In genomic region chr5:137085021-137085420, GRCm38 (mm10) we compare ENCODE assay signal across 30 mouse cellular contexts. TPM values are rescaled to one million over a fixed set of nuclear protein-coding genes. Genes with fewer than 3 reads are reported as not detected.
A peak's percentile ranks its signal among the peaks of the same experiment; 100 is the strongest.
DNase-seq lines count a peak whose midpoint lies in the region; ATAC-seq and TF ChIP-seq lines count a peak whose summit lies in the region.
"Had no signal": no experiment of that assay in that cellular context is flagged by ENCODE, and none has a peak within 500 bp of the region (broad histone marks: within the 10 kb centered on the region; RNA-seq: fewer than 3 reads in every experiment).

No protein-coding gene starts in this region.

- WGBS in stomach, embryonic 15.5 days = 74% methylated on average over 6 of the region's 6 CpGs
- 59% methylated on average over 6 of the region's 6 CpGs for WGBS in stomach, postnatal 0 days
- 11% methylated on average over 6 of the region's 6 CpGs for WGBS in liver, embryonic 15.5 days (ENCODE audit: insufficient replicate concordance)
- 73% methylated on average over 6 of the region's 6 CpGs for WGBS in stomach, embryonic 16.5 days

- peak; percentile 78 for ATAC-seq in stomach, embryonic 15.5 days (ENCODE audit: insufficient read depth, low FRiP score, low read depth)
- ATAC-seq in stomach, postnatal 0 days (ENCODE audit: low FRiP score, low TSS enrichment) = no peak
- ATAC-seq in liver, embryonic 15.5 days (ENCODE audit: insufficient read depth) = peak; percentile 89
- peak; percentile 29; the same call in 1 of the 2 replicates for ATAC-seq in stomach, embryonic 16.5 days (ENCODE audit: insufficient read depth, low FRiP score)
- ATAC-seq: forebrain, embryonic 16.5 days; hindbrain, embryonic 16.5 days; midbrain, embryonic 13.5 days; Patski had no signal

- 0 out of 2 replicates have a peak, but pooled peaks cover under 1% of the 10 kb centered on the region for H3K4me1 ChIP-seq in stomach, embryonic 15.5 days
- H3K4me1 ChIP-seq in stomach, postnatal 0 days (replicated peaks; ENCODE audit: control insufficient read depth, insufficient read depth) = no peaks in the 10 kb centered on the region
- peaks cover 18% of the 10 kb centered on the region for H3K4me1 ChIP-seq in liver, embryonic 15.5 days (replicated peaks)
- H3K4me1 ChIP-seq in stomach, embryonic 16.5 days (ENCODE audit: control insufficient read depth, insufficient read depth, low read length) = peaks cover 1% of the 10 kb centered on the region; the same call in 1 of the 2 replicates
- H3K4me1 ChIP-seq: limb, embryonic 15.5 days; midbrain, embryonic 13.5 days had no signal

- DNase-seq in stomach, postnatal 0 days (ENCODE audit: low spot score) = no peak
- DNase-seq in liver = peak; percentile 86
- DNase-seq in testis, postnatal 10 days (ENCODE audit: low spot score) = no peak
- no peak for DNase-seq in heart, postnatal 25 days (ENCODE audit: low spot score)
- no peak for DNase-seq in T-cell, adult 2 months (ENCODE audit: low spot score)
- DNase-seq: adrenal gland, postnatal 25 days; cerebellum, adult 2 months; cerebellum, postnatal 14 days; heart, postnatal 14 days; kidney, adult 18-20 months; kidney, postnatal 4 days; thymus, postnatal 25 days had no signal

- H3K27ac ChIP-seq in stomach, embryonic 15.5 days = no peak overlapping the region
- no peak overlapping the region for H3K27ac ChIP-seq in stomach, postnatal 0 days (replicated peaks)
- peak overlapping the region; percentile 59 for H3K27ac ChIP-seq in liver, embryonic 15.5 days (replicated peaks)
- no peak overlapping the region for H3K27ac ChIP-seq in stomach, embryonic 16.5 days (ENCODE audit: low read length)
- H3K27ac ChIP-seq: kidney, embryonic 15.5 days; limb, embryonic 10.5 days; limb, embryonic 15.5 days; lung, embryonic 15.5 days; midbrain, embryonic 13.5 days had no signal

- no peak overlapping the region for H3K4me2 ChIP-seq in stomach, embryonic 15.5 days
- no peak overlapping the region for H3K4me2 ChIP-seq in stomach, postnatal 0 days (replicated peaks; ENCODE audit: low read depth)
- H3K4me2 ChIP-seq in liver, embryonic 15.5 days = peak overlapping the region; percentile 15; the same call in 1 of the 2 replicates
- H3K4me2 ChIP-seq in stomach, embryonic 16.5 days (ENCODE audit: low read depth, low read length) = no peak overlapping the region
- H3K4me2 ChIP-seq: kidney, embryonic 15.5 days; limb, embryonic 15.5 days; lung, embryonic 15.5 days; midbrain, embryonic 13.5 days had no signal

- no peak overlapping the region for H3K4me3 ChIP-seq in stomach, embryonic 15.5 days (replicated peaks)
- no peak overlapping the region for H3K4me3 ChIP-seq in stomach, postnatal 0 days (ENCODE audit: low read depth, low read length)
- no peak overlapping the region for H3K4me3 ChIP-seq in liver, embryonic 15.5 days (replicated peaks)
- no peak overlapping the region for H3K4me3 ChIP-seq in stomach, embryonic 16.5 days (replicated peaks; ENCODE audit: low read length)
- H3K4me3 ChIP-seq: erythroblast, embryonic 14.5 days; kidney, embryonic 15.5 days; limb, embryonic 10.5 days; limb, embryonic 15.5 days; lung, embryonic 15.5 days; megakaryocyte, embryonic 14.5 days; midbrain, embryonic 13.5 days had no signal

- no peaks in the 10 kb centered on the region for H3K9me3 ChIP-seq in stomach, embryonic 15.5 days
- H3K9me3 ChIP-seq in stomach, postnatal 0 days (ENCODE audit: control insufficient read depth, low read length) = no peaks in the 10 kb centered on the region
- no peaks in the 10 kb centered on the region for H3K9me3 ChIP-seq in liver, embryonic 15.5 days (replicated peaks)
- H3K9me3 ChIP-seq in stomach, embryonic 16.5 days (replicated peaks; ENCODE audit: control insufficient read depth, low read length) = no peaks in the 10 kb centered on the region
- H3K9me3 ChIP-seq: kidney, embryonic 15.5 days; limb, embryonic 10.5 days; limb, embryonic 15.5 days; lung, embryonic 15.5 days; midbrain, embryonic 13.5 days had no signal

- no peaks in the 10 kb centered on the region for H3K27me3 ChIP-seq in stomach, embryonic 15.5 days (replicated peaks)
- no peaks in the 10 kb centered on the region for H3K27me3 ChIP-seq in stomach, postnatal 0 days (ENCODE audit: control insufficient read depth, insufficient read depth, low read length)
- H3K27me3 ChIP-seq in liver, embryonic 15.5 days = no peaks in the 10 kb centered on the region
- no peaks in the 10 kb centered on the region for H3K27me3 ChIP-seq in stomach, embryonic 16.5 days (ENCODE audit: control insufficient read depth, insufficient read depth, low read length)
- H3K27me3 ChIP-seq: kidney, embryonic 15.5 days; limb, embryonic 15.5 days; lung, embryonic 15.5 days; midbrain, embryonic 13.5 days; Patski had no signal

- H3K9ac ChIP-seq in stomach, embryonic 15.5 days = no peak overlapping the region
- H3K9ac ChIP-seq in stomach, postnatal 0 days (ENCODE audit: low read length) = no peak overlapping the region
- H3K9ac ChIP-seq in liver, embryonic 15.5 days = no peak overlapping the region
- no peak overlapping the region for H3K9ac ChIP-seq in stomach, embryonic 16.5 days (ENCODE audit: low read length)
- H3K9ac ChIP-seq: kidney, embryonic 15.5 days; limb, embryonic 15.5 days; lung, embryonic 15.5 days; midbrain, embryonic 13.5 days had no signal

- TF ChIP-seq CTCF in stomach, postnatal 0 days (IDR thresholded peaks at IDR 0.05; ENCODE audit: low read depth) = no peak

- TF ChIP-seq EP300 in stomach, postnatal 0 days (optimal IDR thresholded peaks at IDR 0.05) = no peak

- no peaks in the 10 kb centered on the region for H3K36me3 ChIP-seq in stomach, embryonic 15.5 days
- H3K36me3 ChIP-seq in stomach, postnatal 0 days (ENCODE audit: control insufficient read depth, insufficient read depth, low read length) = no peaks in the 10 kb centered on the region
- H3K36me3 ChIP-seq in liver, embryonic 15.5 days (replicated peaks) = no peaks in the 10 kb centered on the region
- no peaks in the 10 kb centered on the region for H3K36me3 ChIP-seq in stomach, embryonic 16.5 days (ENCODE audit: control insufficient read depth, insufficient read depth, low read length)
- H3K36me3 ChIP-seq: kidney, embryonic 15.5 days; limb, embryonic 10.5 days; limb, embryonic 15.5 days; lung, embryonic 15.5 days; midbrain, embryonic 13.5 days had no signal

- intact Hi-C loops in heart, postnatal 25 days (cut with DNase I) = no loop called here

RNA-seq across cellular contexts. Expression of gene Serpine1, which starts 13.0 kb away (rescaled TPM):
- 0.12 and 0.35 TPM in 2 replicates for polyA plus RNA-seq in stomach, embryonic 15.5 days (2015; fragmentation: Nextera tagmentation; extraction: Ambion mirVana)
- polyA plus RNA-seq in stomach, postnatal 0 days (2015; fragmentation: Nextera tagmentation; extraction: Ambion mirVana) = 0.25 and 0.27 TPM in 2 replicates
- 0.06 and 0.20 TPM in 2 replicates for polyA plus RNA-seq in liver, embryonic 15.5 days (2015; fragmentation: Nextera tagmentation; extraction: Ambion mirVana)
- 0.24 and 0.45 TPM in 2 replicates for polyA plus RNA-seq in stomach, embryonic 16.5 days (2015; fragmentation: Nextera tagmentation; extraction: Ambion mirVana)
- 10 to 100 TPM; 18.3 to 27.6 TPM for total RNA-seq in heart, postnatal 25 days (2021)
- polyA plus RNA-seq: erythroblast, embryonic 14.5 days; forebrain, embryonic 11.5 days had no signal

RNA-seq across cellular contexts. Expression of gene Trim56, which starts 31.0 kb away (rescaled TPM):
- 9.7 and 10.2 TPM in 2 replicates for polyA plus RNA-seq in stomach, embryonic 15.5 days (2015; fragmentation: Nextera tagmentation; extraction: Ambion mirVana)
- 4.4 and 4.5 TPM in 2 replicates for polyA plus RNA-seq in stomach, postnatal 0 days (2015; fragmentation: Nextera tagmentation; extraction: Ambion mirVana)
- polyA plus RNA-seq in liver, embryonic 15.5 days (2015; fragmentation: Nextera tagmentation; extraction: Ambion mirVana) = 11.1 and 15.6 TPM in 2 replicates
- polyA plus RNA-seq in stomach, embryonic 16.5 days (2015; fragmentation: Nextera tagmentation; extraction: Ambion mirVana) = 8.1 and 9.3 TPM in 2 replicates
- 10 to 100 TPM; 18.0 to 22.0 TPM for total RNA-seq in heart, postnatal 25 days (2021)

RNA-seq across cellular contexts. Expression of gene Ap1s1, which starts 39.1 kb away (rescaled TPM):
- 189 and 211 TPM in 2 replicates for polyA plus RNA-seq in stomach, embryonic 15.5 days (2015; fragmentation: Nextera tagmentation; extraction: Ambion mirVana)
- 140 and 146 TPM in 2 replicates for polyA plus RNA-seq in stomach, postnatal 0 days (2015; fragmentation: Nextera tagmentation; extraction: Ambion mirVana)
- 74.7 and 77.6 TPM in 2 replicates for polyA plus RNA-seq in liver, embryonic 15.5 days (2015; fragmentation: Nextera tagmentation; extraction: Ambion mirVana)
- 187 and 192 TPM in 2 replicates for polyA plus RNA-seq in stomach, embryonic 16.5 days (2015; fragmentation: Nextera tagmentation; extraction: Ambion mirVana)
- 10 to 100 TPM; 34.4 to 43.0 TPM for total RNA-seq in heart, postnatal 25 days (2021)

RNA-seq across cellular contexts. Expression of gene Vgf, which starts 58.8 kb away (rescaled TPM):
- 0.83 and 1.1 TPM in 2 replicates for polyA plus RNA-seq in stomach, embryonic 15.5 days (2015; fragmentation: Nextera tagmentation; extraction: Ambion mirVana)
- 1.8 TPM in 2 replicates for polyA plus RNA-seq in stomach, postnatal 0 days (2015; fragmentation: Nextera tagmentation; extraction: Ambion mirVana)
- polyA plus RNA-seq in liver, embryonic 15.5 days (2015; fragmentation: Nextera tagmentation; extraction: Ambion mirVana) = not detected in 2 replicates
- polyA plus RNA-seq in stomach, embryonic 16.5 days (2015; fragmentation: Nextera tagmentation; extraction: Ambion mirVana) = 0.34 and 0.39 TPM in 2 replicates
- not detected for total RNA-seq in heart, postnatal 25 days (2021)
- total RNA-seq: gastrocnemius, adult 8-10 months; gastrocnemius, postnatal 4 days; heart, postnatal 14 days had no signal
- polyA plus RNA-seq: heart, embryonic 14.5 days; spleen, adult 2 months had no signal
